Mouse (Mus musculus) ES-Bruce4 (cell line): Measurements from ENCODE around the gene Uhrf1.

Source experiments
- CTCF ChIP-seq: IDR thresholded peaks from one replicate; pipeline ENCODE4 v1.8.1; 2011; ENCODE audit warnings: low read depth, low read length
- EP300 ChIP-seq: IDR thresholded peaks from 2 replicates; pipeline ENCODE4 v1.6.1; 2011; ENCODE audit warnings: low read depth, low read length; ENCODE audit not compliant: insufficient read depth
- POLR2A ChIP-seq: IDR thresholded peaks from one replicate; pipeline ENCODE4 v1.8.1; 2011; ENCODE audit warnings: low read length; ENCODE audit not compliant: insufficient read depth

GRCm38 (mm10) chr17:56269741-56270140 is 33.4 kb upstream of the Uhrf1 start:
- TF ChIP-seq CTCF (no peak), POLR2A (no peak), EP300 (no peak)
